Mouse (Mus musculus): Measurements from ENCODE around the gene Lgr6. TPM values are rescaled to one million over a fixed set of nuclear protein-coding genes. Genes with fewer than 3 reads are reported as not detected.

The Lgr6 gene
- 1 to 10 TPM; 1.4 to 2.2 (median 1.9) TPM for total RNA-seq (2022)

GRCm38 (mm10) chr1:135105124-135105523 lies at the start of gene Lgr6:
Gene Lgr6 (minus strand): TSS chr1:135105276.
- DNase-seq (ENCODE audit: low spot score in 2 of 2), result no peak

GRCm38 (mm10) chr1:135154411-135154959 lies 49.4 kb upstream of the Lgr6 start:
- peak; percentile 82 to 88 for DNase-seq (ENCODE audit: low spot score in 2 of 2)

DNA sequence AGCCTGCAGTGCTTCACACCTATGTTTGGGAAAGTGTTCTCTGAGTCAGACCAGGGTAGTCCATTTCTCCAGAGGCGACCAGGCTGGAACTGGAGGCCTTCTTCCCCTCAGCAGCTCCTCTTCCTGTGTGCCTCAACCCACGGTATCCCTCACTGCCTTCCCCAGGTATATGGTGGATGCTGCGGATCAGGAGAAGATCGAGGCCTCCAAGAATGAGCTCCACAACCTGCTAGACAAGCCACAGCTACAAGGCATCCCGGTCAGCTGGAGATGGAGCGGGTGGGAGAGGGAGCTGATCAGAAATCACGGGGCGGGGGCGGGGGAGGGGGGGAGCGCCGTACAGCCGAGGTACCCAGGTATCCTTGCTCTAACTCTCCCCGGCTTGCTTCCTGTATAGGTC lies 48.9 kb upstream of the Lgr6 start:
- DNase-seq (ENCODE audit: low spot score in 2 of 2), result no peak

DNA sequence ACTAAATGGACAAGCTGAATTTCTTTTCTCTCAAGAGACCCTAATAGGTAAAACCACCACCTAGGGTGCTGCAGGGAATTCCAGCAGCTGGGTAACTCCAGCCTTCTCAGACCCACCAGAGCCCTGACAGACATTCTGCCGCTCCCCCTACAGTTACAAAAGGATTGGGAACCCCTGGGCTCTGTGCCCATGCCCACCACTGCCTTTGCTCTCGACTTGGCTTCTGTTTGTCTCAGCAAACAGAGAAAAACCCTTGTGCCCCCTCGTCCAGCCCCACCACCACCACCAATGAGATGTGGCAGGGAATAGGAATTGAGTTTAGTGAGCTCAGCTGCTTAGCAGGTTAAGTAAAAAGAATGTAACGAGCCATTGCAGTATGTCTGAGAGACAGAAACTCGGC lies 43.9 kb upstream of the Lgr6 start:
- no peak for DNase-seq (ENCODE audit: low spot score in 2 of 2)

DNA sequence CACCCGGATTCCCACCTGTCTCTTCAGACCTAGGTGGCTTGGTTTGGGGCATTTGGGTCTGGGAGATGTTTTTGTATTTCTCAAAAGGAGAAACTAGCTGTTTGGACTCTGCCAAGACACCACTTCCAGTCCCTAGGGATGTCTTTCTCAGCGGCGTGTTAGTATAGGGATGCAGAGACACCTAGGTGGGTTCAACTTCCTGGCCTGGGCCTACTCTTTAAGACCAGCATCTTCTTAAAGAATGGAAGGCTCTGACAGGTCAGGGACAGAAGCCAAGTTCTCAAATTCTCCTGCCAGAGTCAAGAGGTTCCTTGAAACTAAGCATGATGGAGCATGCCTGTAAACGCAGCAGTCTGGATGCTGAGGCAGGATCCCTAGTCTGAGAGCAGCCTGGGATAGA lies 43.4 kb upstream of the Lgr6 start:
- DNase-seq (ENCODE audit: low spot score in 2 of 2), result no peak

DNA sequence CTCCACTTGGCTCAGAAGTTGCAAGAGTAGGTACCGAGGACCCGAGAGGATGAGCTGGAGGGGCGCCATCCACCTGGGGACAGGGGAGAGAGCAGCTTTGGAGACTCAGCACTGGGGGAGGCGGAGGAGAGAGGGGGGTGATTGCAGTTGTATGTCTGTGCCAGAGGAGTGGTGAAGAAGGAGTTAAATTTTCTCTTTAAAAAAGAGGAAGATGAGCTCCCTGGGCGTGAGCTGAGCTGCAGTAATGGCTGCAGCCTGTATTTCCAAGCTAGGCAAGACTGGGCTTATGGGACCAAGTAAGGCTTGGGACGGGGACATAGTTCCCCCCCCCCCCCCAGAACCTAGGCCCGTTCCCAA lies 42.6 kb upstream of the Lgr6 start:
- no peak for DNase-seq (ENCODE audit: low spot score in 2 of 2)

DNA sequence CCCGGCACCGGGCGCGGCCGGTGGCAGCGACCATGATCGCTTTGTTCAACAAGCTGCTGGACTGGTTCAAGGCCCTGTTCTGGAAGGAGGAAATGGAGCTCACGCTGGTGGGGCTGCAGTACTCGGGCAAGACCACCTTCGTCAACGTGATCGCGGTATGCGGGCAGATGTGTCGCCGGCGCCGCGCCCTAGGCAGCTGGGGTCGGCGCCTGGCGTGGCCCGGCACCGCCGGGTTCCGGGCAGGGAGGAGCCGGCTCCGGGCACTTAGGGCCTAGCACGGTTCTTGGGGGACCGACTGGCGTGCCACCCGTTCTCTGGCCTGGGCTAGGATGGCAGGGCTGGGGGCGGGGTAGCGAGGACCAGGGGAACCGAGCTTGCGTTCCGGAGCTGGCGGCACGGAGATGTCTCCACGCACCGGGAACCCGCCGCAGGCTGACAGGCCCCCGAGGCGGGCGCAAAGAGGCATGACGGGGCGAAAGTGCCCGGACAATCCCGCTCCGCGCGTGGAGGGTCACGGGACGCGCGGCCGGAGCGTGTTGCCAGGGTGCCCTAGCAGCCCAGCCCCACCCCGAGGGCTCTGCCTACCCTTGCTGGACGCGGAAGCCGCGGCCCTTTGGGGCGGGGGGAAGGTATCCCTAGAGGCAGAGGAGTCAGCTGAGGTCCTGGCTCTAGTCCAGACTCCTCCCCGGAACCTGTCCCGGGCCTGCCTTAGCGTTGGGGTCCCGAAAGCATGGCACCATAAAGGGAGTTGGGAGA lies 42.0 kb upstream of the Lgr6 start:
- DNase-seq (ENCODE audit: low spot score in 2 of 2), result peak; percentile 68 to 82

- peak in 1 of 2 experiments; percentile 74 for DNase-seq (ENCODE audit: low spot score in 2 of 2)
Measured at GRCm38 (mm10) chr1:135146077-135146945, 41.2 kb upstream of the Lgr6 start, which contains the start of gene Arl8a. Gene Arl8a (plus strand): TSS chr1:135146824.

DNA sequence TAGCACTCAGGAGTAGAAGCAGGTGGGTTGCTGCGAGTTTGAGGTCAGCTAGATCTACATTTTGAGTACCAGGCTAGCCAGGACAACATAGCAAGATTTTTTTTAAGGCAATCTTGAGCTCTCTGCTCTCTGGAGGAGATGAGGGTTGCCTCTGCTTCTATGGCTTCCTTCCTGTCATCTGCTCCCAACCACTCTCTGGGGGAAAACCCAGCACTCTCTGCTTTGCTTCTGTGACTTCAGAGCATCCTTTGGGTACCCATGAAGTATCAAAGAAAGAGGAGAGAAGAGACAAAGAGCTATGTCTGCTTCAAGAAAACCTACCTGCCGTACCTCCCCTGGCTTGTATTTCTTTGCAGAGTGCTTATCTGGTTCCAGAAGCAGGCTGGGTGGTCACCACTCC lies 38.9 kb upstream of the Lgr6 start:
- DNase-seq (ENCODE audit: low spot score in 2 of 2), result no peak

GRCm38 (mm10) chr1:135142452-135142851 lies 37.4 kb upstream of the Lgr6 start:
- DNase-seq (ENCODE audit: low spot score in 2 of 2), result no peak

DNA sequence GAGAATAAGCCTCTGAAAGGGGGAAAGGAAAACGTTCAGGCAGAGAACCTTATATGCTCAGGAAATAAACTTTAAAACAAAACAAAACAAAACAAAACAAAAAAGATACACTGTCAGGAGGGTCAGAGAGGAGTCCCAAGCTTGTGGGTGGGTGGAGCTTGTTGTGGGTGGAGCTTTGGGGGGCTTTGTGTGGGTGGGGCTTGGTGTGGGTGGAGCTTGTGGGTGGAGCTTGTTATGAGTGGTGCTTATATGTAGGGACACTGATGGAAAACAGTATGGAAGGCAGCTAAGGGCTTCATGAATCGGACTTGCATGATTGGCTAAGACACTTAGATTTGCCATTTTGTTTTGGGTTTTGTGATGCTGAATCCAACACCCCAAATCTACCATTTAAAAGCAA lies 34.8 kb upstream of the Lgr6 start:
- no peak for DNase-seq (ENCODE audit: low spot score in 2 of 2)

DNA sequence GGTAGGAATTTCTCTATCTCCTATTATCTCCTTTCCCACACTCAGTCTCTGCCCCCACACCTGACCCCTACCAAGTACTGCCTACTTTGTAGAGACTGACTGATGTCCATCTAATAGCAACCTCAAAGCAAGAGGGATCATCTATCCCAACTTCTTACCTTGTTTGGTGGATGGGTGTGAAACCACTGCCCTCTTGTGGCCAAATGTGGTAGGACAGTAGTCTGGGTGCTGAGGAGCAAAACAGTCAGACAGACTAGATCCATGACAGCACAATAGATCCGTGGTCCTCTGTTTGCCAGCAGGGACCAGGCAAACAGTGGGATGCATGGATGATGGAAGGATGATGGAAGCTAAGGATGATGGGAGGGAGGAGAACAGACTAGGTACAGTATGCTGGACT lies 31.4 kb upstream of the Lgr6 start:
- DNase-seq (ENCODE audit: low spot score in 2 of 2), result peak in 1 of 2 experiments; percentile 78

DNA sequence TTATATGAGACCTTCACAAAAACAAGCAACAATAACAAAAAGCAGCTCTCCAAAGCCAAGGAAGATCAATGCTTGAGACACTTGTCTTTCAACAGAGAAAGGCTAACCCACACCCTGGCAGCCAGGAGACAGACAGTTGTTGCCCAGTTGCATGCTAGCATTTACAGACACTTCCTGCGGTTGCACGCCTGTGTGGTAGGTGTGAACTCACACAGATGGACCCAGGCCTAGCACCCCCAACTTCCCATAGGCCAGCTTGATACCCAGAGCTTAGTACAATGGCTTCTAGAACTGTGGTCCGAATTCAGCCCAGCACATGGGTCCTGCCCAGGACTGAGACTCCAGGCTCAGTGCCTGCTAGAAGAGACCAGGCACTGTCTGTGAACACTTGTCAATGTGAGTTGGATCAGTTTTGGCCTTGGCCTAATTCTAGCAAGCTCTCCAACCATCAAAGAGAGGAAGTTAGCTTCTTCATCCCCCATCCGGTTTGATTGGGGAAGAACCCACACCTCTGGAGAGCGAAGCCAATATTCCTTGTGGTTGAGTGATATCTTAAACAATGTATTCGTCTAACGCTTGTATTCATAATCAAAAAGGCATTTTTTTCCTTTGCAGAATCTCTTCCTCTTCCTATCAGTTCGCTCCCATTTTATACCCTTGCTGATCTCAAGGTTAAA lies 30.2 kb upstream of the Lgr6 start:
- no peak for DNase-seq (ENCODE audit: low spot score in 2 of 2)

DNA sequence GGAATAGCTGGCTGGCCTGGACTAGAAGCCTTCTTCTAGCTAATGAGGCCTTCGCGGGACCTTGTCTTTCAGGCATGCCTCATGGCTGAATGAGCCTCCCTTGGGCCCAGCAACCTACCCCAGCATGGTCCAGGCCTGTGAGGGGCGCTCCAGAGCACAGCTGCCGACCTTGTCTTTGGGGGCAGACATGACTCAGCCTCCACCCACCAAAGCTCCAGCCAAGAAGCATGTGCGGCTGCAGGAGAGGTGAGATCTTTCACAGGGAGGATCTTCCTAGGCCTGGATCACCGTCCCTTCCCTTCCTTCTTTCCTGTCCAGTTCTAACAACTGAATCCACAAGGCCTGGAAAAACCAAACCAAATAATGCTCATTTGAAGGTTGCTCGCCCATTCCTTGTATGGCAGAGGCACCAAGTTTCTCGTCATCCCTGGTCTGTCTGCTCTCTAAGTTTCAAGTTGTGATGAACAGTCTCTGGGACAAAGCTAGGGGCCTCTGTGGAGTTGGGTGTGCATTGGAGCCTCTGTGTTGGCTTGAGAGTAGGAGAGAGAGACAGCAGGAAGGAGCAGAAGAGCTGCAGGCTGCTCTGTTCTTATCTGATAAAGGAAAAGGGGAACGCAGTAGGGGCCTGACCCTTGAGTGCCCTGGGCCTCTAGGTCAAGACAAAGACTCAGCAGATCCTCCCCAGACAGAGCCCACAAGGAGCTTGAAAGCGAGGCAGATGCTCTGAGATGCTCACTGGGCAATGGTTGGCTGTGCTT lies 28.8 kb upstream of the Lgr6 start:
- no peak for DNase-seq (ENCODE audit: low spot score in 2 of 2)

DNA sequence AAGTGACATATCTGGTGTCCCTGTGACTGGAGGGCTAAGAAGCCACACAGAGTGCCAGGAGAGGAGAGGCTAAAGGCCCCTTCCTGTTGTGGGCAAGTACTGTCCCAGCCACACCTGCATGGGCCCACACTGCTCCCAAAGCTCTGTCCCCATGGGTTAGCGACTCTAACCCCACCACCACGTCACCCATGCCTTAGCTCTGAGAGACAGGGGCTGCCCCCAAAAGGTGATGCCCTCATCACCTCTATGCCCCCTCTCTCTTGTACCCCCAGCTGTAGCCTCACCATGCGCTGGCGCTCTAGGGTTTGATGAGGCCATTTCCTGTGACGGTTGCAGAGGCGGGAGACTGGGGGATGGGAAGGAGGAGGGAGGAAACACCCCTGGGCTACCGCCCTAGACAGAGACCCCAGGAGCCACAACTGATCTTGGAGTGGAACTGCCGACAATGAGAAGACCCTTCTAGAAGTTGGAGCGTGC lies 27.9 kb upstream of the Lgr6 start:
- DNase-seq (ENCODE audit: low spot score in 2 of 2), result no peak

DNA sequence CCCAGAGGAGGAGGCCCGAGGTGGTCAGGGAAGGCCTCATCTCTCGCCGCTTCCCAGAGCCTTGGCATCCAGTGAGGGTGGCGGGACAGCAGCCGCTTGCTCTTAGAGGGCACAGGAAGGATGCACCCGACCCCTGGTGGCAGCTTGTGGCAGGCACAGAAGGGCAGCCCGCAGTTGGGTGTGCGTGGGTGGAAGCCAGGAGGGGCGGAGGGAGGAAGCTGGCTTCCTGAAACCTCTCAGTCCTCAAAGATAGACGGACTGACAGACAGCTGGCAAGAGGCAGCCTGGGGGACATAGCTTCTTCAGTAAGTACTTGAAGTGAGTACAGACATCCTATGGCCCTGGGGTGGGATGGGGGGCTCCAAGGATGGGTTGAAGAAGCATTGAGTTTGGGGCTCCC lies 27.4 kb upstream of the Lgr6 start, which contains the start of gene Ptpn7:
Ptpn7 (plus strand) TSS at position 228 of the 400 bp plus-strand sequence.
- no peak for DNase-seq (ENCODE audit: low spot score in 2 of 2)

DNA sequence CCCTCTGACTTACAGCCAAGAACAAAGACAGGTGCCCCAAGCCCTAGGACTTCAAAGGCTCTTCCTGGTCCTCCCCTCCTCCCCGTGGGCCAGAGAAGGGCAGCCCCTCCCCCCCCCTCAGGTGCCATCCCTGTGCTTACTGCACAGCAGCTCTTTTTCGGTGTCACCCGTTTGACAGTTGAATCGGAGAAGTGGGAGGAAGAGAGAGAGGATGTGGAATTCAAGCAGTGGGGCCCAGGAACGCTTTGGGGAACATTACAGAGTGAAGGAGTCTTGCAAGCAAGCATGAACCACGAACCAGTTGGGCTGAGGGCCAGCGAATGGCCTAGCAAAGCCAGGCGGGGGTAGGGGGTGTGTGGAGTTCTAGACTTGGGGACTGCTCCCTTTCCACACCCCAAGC lies 26.5 kb upstream of the Lgr6 start:
- no peak for DNase-seq (ENCODE audit: low spot score in 2 of 2)

DNA sequence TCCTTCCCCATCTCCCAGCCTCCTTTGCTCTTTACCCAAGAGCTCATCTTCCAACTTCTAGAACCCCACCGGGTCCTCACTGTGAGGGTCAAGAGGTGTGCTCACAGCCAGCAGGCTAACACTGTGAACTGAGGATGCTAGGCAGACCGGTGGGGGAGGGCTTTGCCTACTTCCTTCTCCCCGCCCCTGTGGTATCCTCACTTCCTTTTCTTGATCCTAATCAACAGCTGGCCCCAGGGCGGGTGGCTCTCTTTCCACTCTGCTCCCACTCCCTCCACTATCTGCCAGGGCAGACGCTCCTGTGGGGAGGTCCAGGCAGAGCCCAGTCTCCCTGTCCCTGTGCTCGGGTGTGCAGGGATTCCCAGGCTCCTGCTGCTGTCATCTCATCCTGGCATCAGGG lies 26.0 kb upstream of the Lgr6 start:
- no peak for DNase-seq (ENCODE audit: low spot score in 2 of 2)

GRCm38 (mm10) chr1:135130376-135131018 lies 25.4 kb upstream of the Lgr6 start:
- no peak for DNase-seq (ENCODE audit: low spot score in 2 of 2)

DNA sequence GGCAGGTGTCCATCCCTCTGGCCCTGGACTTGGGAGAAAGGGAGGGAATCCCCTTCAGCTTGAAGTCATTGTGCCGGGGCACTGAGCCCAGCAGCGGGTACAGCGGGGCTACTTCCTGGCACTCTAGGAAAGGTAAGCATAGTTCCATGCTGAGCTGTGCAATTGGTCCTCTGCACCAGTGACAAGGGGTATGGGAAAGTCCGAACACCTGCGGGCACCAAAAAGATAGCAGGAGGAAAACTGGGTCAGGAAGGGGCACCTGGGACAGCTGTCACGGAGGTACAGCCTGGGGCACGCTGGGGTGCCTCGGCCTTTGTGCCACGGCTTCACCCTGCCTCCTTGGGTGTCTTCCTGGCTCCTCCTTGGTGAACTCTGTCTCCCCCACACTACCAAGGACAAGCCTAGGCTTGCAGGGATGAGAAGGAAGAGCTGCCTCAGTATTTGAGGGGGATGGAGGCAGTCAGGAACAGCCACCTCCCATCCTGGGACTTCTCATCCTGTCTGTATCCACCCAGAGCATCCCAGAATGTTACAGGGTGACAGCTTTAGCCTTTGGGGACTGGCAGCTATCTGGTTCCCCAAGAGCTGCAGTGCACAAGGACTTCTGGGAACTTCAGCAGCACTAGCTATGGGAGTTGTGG lies 24.6 kb upstream of the Lgr6 start:
- no peak for DNase-seq (ENCODE audit: low spot score in 2 of 2)
